Mouse (Mus musculus): ENCODE results near the gene Gm10322.

DNA sequence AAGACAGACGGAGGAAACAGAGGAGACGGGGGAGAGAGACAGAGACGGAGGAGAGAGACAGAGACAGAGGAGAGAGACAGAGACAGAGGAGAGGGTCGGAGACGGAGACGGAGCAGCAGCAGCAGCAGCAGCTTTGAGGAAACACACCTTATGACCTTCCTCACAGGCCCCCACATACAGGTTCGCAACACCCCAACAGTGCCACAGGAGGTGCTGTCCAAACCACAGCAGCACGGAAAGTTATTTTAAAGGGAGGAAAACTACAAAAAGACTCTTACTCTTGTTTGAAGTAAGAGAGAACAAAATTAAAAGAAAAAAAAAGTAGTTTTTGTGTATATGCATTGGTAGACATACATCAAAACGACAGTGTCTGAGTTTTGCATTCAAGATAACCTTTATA, 27.8 kb downstream of the Gm10322 start:
- TF ChIP-seq CTCF (IDR thresholded peaks at IDR 0.05; ENCODE audit: extremely low read depth, insufficient read depth, low read length): no peak
- TF ChIP-seq POLR2A (IDR thresholded peaks at IDR 0.05; ENCODE audit: extremely low read depth, insufficient read depth, low read length): no peak
